Mouse (Mus musculus) left cerebral cortex, postnatal 4 days (tissue): ENCODE measurements around the gene Atp6v1e2. TPM values are rescaled to one million over a fixed set of nuclear protein-coding genes. Genes with fewer than 3 reads are reported as not detected.

Experiments
- DNase-seq: peaks from one replicate; pipeline ENCODE4 v3.0.0-alpha.2; 2022
- intact Hi-C: fragments of 180-260 bp; cut with DNase I; formaldehyde crosslinking; loops from one replicate; pipeline ENCODE4 v1.15.1; 2025
- total RNA-seq, 2 experiments: library from RNA; stranded (reverse); gene quantifications; 2 replicates each; pipeline ENCODE4 v1.2.3; 2021

Gene Atp6v1e2
- total RNA-seq, 2 experiments from 2014 or later: not detected

GRCm38 (mm10) chr17:86924679-86925078 is 23.0 kb downstream of the Atp6v1e2 start:
- DNase-seq: no peak
- intact Hi-C loops: no loop called here

GRCm38 (mm10) chr17:86919729-86920128 is 28.0 kb downstream of the Atp6v1e2 start:
- intact Hi-C loops: loop anchor here (5.0 kb wide), 1 partner anchor 123 kb away; no protein-coding TSS in a partner anchor
- DNase-seq: no peak

- no peak for DNase-seq
These were observed 28.9 kb downstream of the Atp6v1e2 start for GRCm38 (mm10) chr17:86918786-86919185.

GRCm38 (mm10) chr17:86917048-86917447 is 30.6 kb downstream of the Atp6v1e2 start, which contains the start of gene Tmem247:
TSS of gene Tmem247 (plus strand) at chr17:86917348.
- intact Hi-C loops: loop anchor here (5.0 kb wide), 1 partner anchor 125 kb away; no protein-coding TSS in a partner anchor
- DNase-seq: no peak

More at GRCm38 (mm10) chr17:86918786-86919185, 28.9 kb downstream of the Atp6v1e2 start:
- intact Hi-C loops: loop anchor here (5.0 kb wide), 1 partner anchor 124 kb away; no protein-coding TSS in a partner anchor

GRCm38 (mm10) chr17:86915540-86915939 is 32.2 kb downstream of the Atp6v1e2 start:
- intact Hi-C loops: loop anchor here (5.0 kb wide), 1 partner anchor 127 kb away; no protein-coding TSS in a partner anchor
- DNase-seq: no peak

GRCm38 (mm10) chr17:86913003-86913607 is 34.6 kb downstream of the Atp6v1e2 start:
- DNase-seq: no peak
- intact Hi-C loops: no loop called here

- intact Hi-C loops: no loop called here
- DNase-seq: no peak
These were observed 36.4 kb downstream of the Atp6v1e2 start for GRCm38 (mm10) chr17:86911261-86911660.

- DNase-seq: peak; percentile 67
- intact Hi-C loops: loop anchor here (5.0 kb wide), 3 partner anchors 337 to 428 kb away; no protein-coding TSS in a partner anchor
These were observed 37.8 kb downstream of the Atp6v1e2 start for GRCm38 (mm10) chr17:86909733-86910495.

- intact Hi-C loops: loop anchor here (5.0 kb wide), 3 partner anchors 339 to 426 kb away; no protein-coding TSS in a partner anchor
- no peak for DNase-seq
These were observed 39.4 kb downstream of the Atp6v1e2 start for GRCm38 (mm10) chr17:86908316-86908715.

- intact Hi-C loops: loop anchor here (2.0 to 5.0 kb wide), 4 partner anchors 340 to 744 kb away; no protein-coding TSS in a partner anchor
- peak; percentile 24 for DNase-seq
These were observed 40.6 kb downstream of the Atp6v1e2 start for GRCm38 (mm10) chr17:86907092-86907491.

GRCm38 (mm10) chr17:86906601-86907000 is 41.1 kb downstream of the Atp6v1e2 start:
- intact Hi-C loops: loop anchor here (2.0 to 5.0 kb wide), 4 partner anchors 341 to 744 kb away; no protein-coding TSS in a partner anchor
- no peak for DNase-seq

GRCm38 (mm10) chr17:86906136-86906461 is 41.6 kb downstream of the Atp6v1e2 start:
- intact Hi-C loops: loop anchor here (2.0 to 5.0 kb wide), 4 partner anchors 341 to 743 kb away; no protein-coding TSS in a partner anchor

GRCm38 (mm10) chr17:86905297-86906135 is 42.2 kb downstream of the Atp6v1e2 start:
- peak; percentile 76 for DNase-seq
- intact Hi-C loops: loop anchor here (2.0 to 5.0 kb wide), 4 partner anchors 342 to 743 kb away; no protein-coding TSS in a partner anchor

More at GRCm38 (mm10) chr17:86906136-86906461, 41.6 kb downstream of the Atp6v1e2 start:
- peak; percentile 82 for DNase-seq

GRCm38 (mm10) chr17:86904206-86904605 is 43.5 kb downstream of the Atp6v1e2 start:
- intact Hi-C loops: no loop called here

GRCm38 (mm10) chr17:86903596-86903995 is 44.1 kb downstream of the Atp6v1e2 start:
- DNase-seq: peak; percentile 24
- intact Hi-C loops: no loop called here

More at GRCm38 (mm10) chr17:86904206-86904605, 43.5 kb downstream of the Atp6v1e2 start:
- DNase-seq: no peak

GRCm38 (mm10) chr17:86902399-86903067 is 45.2 kb downstream of the Atp6v1e2 start:
- no peak for DNase-seq
- intact Hi-C loops: no loop called here

GRCm38 (mm10) chr17:86900564-86900963 is 47.1 kb downstream of the Atp6v1e2 start:
- intact Hi-C loops: no loop called here
- no peak for DNase-seq

- no peak for DNase-seq
- intact Hi-C loops: loop anchor here (10.0 kb wide), 1 partner anchor 365 kb away; no protein-coding TSS in a partner anchor
These were observed 47.9 kb downstream of the Atp6v1e2 start for GRCm38 (mm10) chr17:86899821-86900220.

GRCm38 (mm10) chr17:86897486-86898165 is 50.1 kb downstream of the Atp6v1e2 start:
- intact Hi-C loops: loop anchor here (10.0 kb wide), 1 partner anchor 363 kb away; no protein-coding TSS in a partner anchor
- peak; percentile 14 for DNase-seq
